Mouse (Mus musculus) limb, embryonic 15.5 days (tissue): ENCODE results near the gene Asic2. TPM values are rescaled to one million over a fixed set of nuclear protein-coding genes. Genes with fewer than 3 reads are reported as not detected.
A peak's percentile ranks its signal among the peaks of the same experiment; 100 is the strongest.

Source experiments
- ATAC-seq: fragments of 200-750 bp; cut with Nextera tagmentation; 2 replicates; pipeline ENCODE4 v1.8.0; 2017; ENCODE audit warnings: low read depth, moderate TSS enrichment; ENCODE audit not compliant: insufficient number of reproducible peaks, low FRiP score, low TSS enrichment
- H3K27ac ChIP-seq: fragments of 300-500 bp; sonication (generic); 2 replicates; pipeline ENCODE4 v1.5.1; 2015; ENCODE audit warnings: moderate library complexity, mild to moderate bottlenecking, inconsistent platforms
- H3K27me3 ChIP-seq: fragments of 300-500 bp; sonication (generic); 2 replicates; pipeline ENCODE4 v1.6.1; 2015; ENCODE audit warnings: inconsistent platforms
- H3K36me3 ChIP-seq: fragments of 300-500 bp; sonication (generic); 2 replicates; pipeline ENCODE4 v1.6.1; 2015; ENCODE audit warnings: inconsistent platforms
- H3K4me1 ChIP-seq: fragments of 300-500 bp; sonication (generic); 2 replicates; pipeline ENCODE4 v1.6.1; 2015; ENCODE audit warnings: inconsistent platforms
- H3K4me2 ChIP-seq: fragments of 300-500 bp; sonication (generic); 2 replicates; pipeline ENCODE4 v1.6.1; 2015; ENCODE audit warnings: mild to moderate bottlenecking, inconsistent platforms
- H3K4me3 ChIP-seq: fragments of 300-500 bp; sonication (generic); 2 replicates; pipeline ENCODE4 v1.5.1; 2015; ENCODE audit warnings: mild to moderate bottlenecking, inconsistent platforms
- H3K9ac ChIP-seq: fragments of 300-500 bp; sonication (generic); 2 replicates; pipeline ENCODE4 v1.6.1; 2015; ENCODE audit warnings: inconsistent platforms
- H3K9me3 ChIP-seq: fragments of 300-500 bp; sonication (generic); 2 replicates; pipeline ENCODE4 v1.6.1; 2016; ENCODE audit warnings: inconsistent platforms
- WGBS: fragments of 180-500 bp; shearing (Covaris S2); methylation state at CpG from one replicate; pipeline ENCODE4 v1.1.7; 2015; 5-methylcytosine and 5-hydroxymethylcytosine counted together
- polyA plus RNA-seq: library from polyadenylated mRNA; unstranded; fragments of >200 nt; fragmentation: Nextera tagmentation; extraction: Ambion mirVana; gene quantifications from 2 replicates; pipeline ENCODE4 v1.2.1, GENCODE M21; 2015

Asic2 gene
- polyA plus RNA-seq, 1 experiment from 2014 or later: 0.51 TPM

GRCm38 (mm10) chr11:81584506-81584905 is 383.8 kb downstream of the Asic2 start:
- Histone ChIP-seq H3K27ac (no peak overlapping the region), H3K4me3 (no peak overlapping the region), H3K9me3 (no peaks in the 10 kb centered on the region), H3K36me3 (no peaks in the 10 kb centered on the region), H3K4me2 (no peak overlapping the region), H3K9ac (no peak overlapping the region), H3K4me1 (no peaks in the 10 kb centered on the region), H3K27me3 (no peaks in the 10 kb centered on the region; the same call in 1 of the 2 replicates)
- ATAC-seq: no peak
- WGBS: 92% methylated on average over 9 of the region's 9 CpGs

- Histone ChIP-seq H3K9me3 (no peaks in the 10 kb centered on the region), H3K4me1 (no peaks in the 10 kb centered on the region), H3K4me3 (no peak overlapping the region), H3K27ac (no peak overlapping the region), H3K27me3 (no peaks in the 10 kb centered on the region; the same call in 1 of the 2 replicates), H3K4me2 (no peak overlapping the region), H3K9ac (no peak overlapping the region), H3K36me3 (no peaks in the 10 kb centered on the region)
- WGBS: 70% methylated on average over 7 of the region's 7 CpGs
- no peak for ATAC-seq
Measured at GRCm38 (mm10) chr11:81583195-81583594, 385.1 kb downstream of the Asic2 start.

GRCm38 (mm10) chr11:81582161-81582560 is 386.1 kb downstream of the Asic2 start:
- Histone ChIP-seq H3K4me3 (no peak overlapping the region), H3K27ac (no peak overlapping the region), H3K4me1 (no peaks in the 10 kb centered on the region), H3K9ac (no peak overlapping the region), H3K36me3 (no peaks in the 10 kb centered on the region), H3K4me2 (no peak overlapping the region), H3K9me3 (no peaks in the 10 kb centered on the region), H3K27me3 (no peaks in the 10 kb centered on the region; the same call in 1 of the 2 replicates)
- 79% methylated on average over 5 of the region's 5 CpGs for WGBS
- no peak for ATAC-seq

- no peaks in the 10 kb centered on the region for H3K4me1 ChIP-seq
- no peaks in the 10 kb centered on the region for H3K36me3 ChIP-seq
- no peak overlapping the region for H3K27ac ChIP-seq
- no peak for ATAC-seq
- no peaks in the 10 kb centered on the region for H3K9me3 ChIP-seq
- no peak overlapping the region for H3K9ac ChIP-seq
- no peak overlapping the region for H3K4me2 ChIP-seq
- 24% methylated on average over 6 of the region's 6 CpGs for WGBS
- no peak overlapping the region for H3K4me3 ChIP-seq
- no peaks in the 10 kb centered on the region; the same call in 1 of the 2 replicates for H3K27me3 ChIP-seq
Measured at GRCm38 (mm10) chr11:81579753-81580152, 388.5 kb downstream of the Asic2 start.

GRCm38 (mm10) chr11:81570406-81570805 is 397.9 kb downstream of the Asic2 start:
- no peaks in the 10 kb centered on the region for H3K9me3 ChIP-seq
- ATAC-seq: no peak
- H3K4me2 ChIP-seq: no peak overlapping the region
- no peaks in the 10 kb centered on the region for H3K4me1 ChIP-seq
- H3K9ac ChIP-seq: no peak overlapping the region
- no peak overlapping the region for H3K27ac ChIP-seq
- H3K27me3 ChIP-seq: no peaks in the 10 kb centered on the region
- no peaks in the 10 kb centered on the region for H3K36me3 ChIP-seq
- 69% methylated on average over 3 of the region's 3 CpGs for WGBS
- no peak overlapping the region for H3K4me3 ChIP-seq

- Histone ChIP-seq H3K4me2 (no peak overlapping the region), H3K27ac (no peak overlapping the region), H3K9me3 (no peaks in the 10 kb centered on the region), H3K4me1 (no peaks in the 10 kb centered on the region), H3K9ac (no peak overlapping the region), H3K27me3 (no peaks in the 10 kb centered on the region), H3K36me3 (no peaks in the 10 kb centered on the region), H3K4me3 (no peak overlapping the region)
- 67% methylated on average over 3 of the region's 3 CpGs for WGBS
- ATAC-seq: no peak
Measured at GRCm38 (mm10) chr11:81564857-81565256, 403.4 kb downstream of the Asic2 start.

- Histone ChIP-seq H3K27ac (no peak overlapping the region), H3K27me3 (no peaks in the 10 kb centered on the region), H3K4me3 (no peak overlapping the region), H3K36me3 (no peaks in the 10 kb centered on the region), H3K9ac (no peak overlapping the region), H3K9me3 (no peaks in the 10 kb centered on the region), H3K4me1 (no peaks in the 10 kb centered on the region), H3K4me2 (no peak overlapping the region)
- no peak for ATAC-seq
- 87% methylated on average over 1 of the region's 1 CpGs for WGBS
Measured at GRCm38 (mm10) chr11:81560374-81560773, 407.9 kb downstream of the Asic2 start.

- Histone ChIP-seq H3K9me3 (no peaks in the 10 kb centered on the region), H3K27ac (no peak overlapping the region), H3K4me1 (no peaks in the 10 kb centered on the region), H3K9ac (no peak overlapping the region), H3K36me3 (no peaks in the 10 kb centered on the region), H3K4me2 (no peak overlapping the region), H3K27me3 (no peaks in the 10 kb centered on the region), H3K4me3 (no peak overlapping the region)
- 73% methylated on average over 6 of the region's 6 CpGs for WGBS
- no peak for ATAC-seq
Measured at GRCm38 (mm10) chr11:81543189-81543588, 425.1 kb downstream of the Asic2 start.

- 73% methylated on average over 4 of the region's 4 CpGs for WGBS
Measured at GRCm38 (mm10) chr11:81535121-81535717, 433.0 kb downstream of the Asic2 start.

GRCm38 (mm10) chr11:81534686-81535085 is 433.6 kb downstream of the Asic2 start:
- WGBS: 14% methylated on average over 5 of the region's 5 CpGs
- H3K9me3 ChIP-seq: no peaks in the 10 kb centered on the region
- H3K9ac ChIP-seq: no peak overlapping the region
- H3K36me3 ChIP-seq: no peaks in the 10 kb centered on the region
- H3K4me2 ChIP-seq: no peak overlapping the region
- no peak overlapping the region for H3K27ac ChIP-seq
- no peak for ATAC-seq
- H3K4me1 ChIP-seq: peaks cover 9% of the 10 kb centered on the region; the same call in 1 of the 2 replicates
- 0 out of 2 replicates have a peak, but pooled peaks cover 3% of the 10 kb centered on the region for H3K27me3 ChIP-seq
- no peak overlapping the region for H3K4me3 ChIP-seq

More at GRCm38 (mm10) chr11:81535121-81535717, 433.0 kb downstream of the Asic2 start:
- H3K27me3 ChIP-seq: 0 out of 2 replicates have a peak, but pooled peaks cover 3% of the 10 kb centered on the region
- H3K4me2 ChIP-seq: no peak overlapping the region
- no peak overlapping the region for H3K9ac ChIP-seq
- ATAC-seq: no peak
- no peaks in the 10 kb centered on the region for H3K36me3 ChIP-seq
- no peak overlapping the region for H3K4me3 ChIP-seq
- H3K4me1 ChIP-seq: peaks cover 9% of the 10 kb centered on the region; the same call in 1 of the 2 replicates
- H3K27ac ChIP-seq: no peak overlapping the region
- no peaks in the 10 kb centered on the region for H3K9me3 ChIP-seq

GRCm38 (mm10) chr11:81531906-81532305 is 436.4 kb downstream of the Asic2 start:
- 2% methylated on average over 6 of the region's 6 CpGs for WGBS

GRCm38 (mm10) chr11:81522927-81523326 is 445.3 kb downstream of the Asic2 start:
- Histone ChIP-seq H3K4me3 (no peak overlapping the region), H3K9me3 (no peaks in the 10 kb centered on the region)
- WGBS: 85% methylated on average over 1 of the region's 1 CpGs

More at GRCm38 (mm10) chr11:81531906-81532305, 436.4 kb downstream of the Asic2 start:
- 0 out of 2 replicates have a peak, but pooled peaks have one; percentile 77 for ATAC-seq
- Histone ChIP-seq H3K9me3 (no peaks in the 10 kb centered on the region), H3K9ac (no peak overlapping the region), H3K4me2 (0 out of 2 replicates have a peak overlapping the region, but pooled peaks have one; percentile 12), H3K4me3 (no peak overlapping the region), H3K27ac (0 out of 2 replicates have a peak overlapping the region, but pooled peaks have one; percentile 17), H3K4me1 (peaks cover 9% of the 10 kb centered on the region; the same call in 1 of the 2 replicates), H3K36me3 (no peaks in the 10 kb centered on the region), H3K27me3 (0 out of 2 replicates have a peak, but pooled peaks cover 3% of the 10 kb centered on the region)

More at GRCm38 (mm10) chr11:81522927-81523326, 445.3 kb downstream of the Asic2 start:
- Histone ChIP-seq H3K36me3 (no peaks in the 10 kb centered on the region), H3K4me2 (no peak overlapping the region), H3K4me1 (peaks cover 4% of the 10 kb centered on the region; the same call in 1 of the 2 replicates), H3K9ac (no peak overlapping the region), H3K27me3 (no peaks in the 10 kb centered on the region), H3K27ac (no peak overlapping the region)
- ATAC-seq: no peak
